Mouse (Mus musculus) erythroblast, embryonic 14.5 days (primary cell): ENCODE data around the gene Srrm1.

Experiments used
- GATA1 ChIP-seq: IDR thresholded peaks from 2 replicates; pipeline ENCODE4 v1.6.1; 2012; ENCODE audit warnings: low read length, inconsistent platforms, mixed read lengths
- TAL1 ChIP-seq: IDR thresholded peaks from 3 replicates; pipeline ENCODE4 v1.6.1; 2012; ENCODE audit warnings: low read length, inconsistent platforms, mixed read lengths

- TF ChIP-seq GATA1, result no peak
- TF ChIP-seq TAL1, result no peak
Measured at GRCm38 (mm10) chr4:135326046-135326445, 27.1 kb downstream of the Srrm1 start.
